Mouse (Mus musculus) liver, embryonic 12.5 days (tissue): ENCODE data around the gene Gm13283. TPM values are rescaled to one million over a fixed set of nuclear protein-coding genes. Genes with fewer than 3 reads are reported as not detected.
"Not testable (repeated sequence)": the region's sequence is repeated elsewhere in the genome, so short reads cannot be mapped to it uniquely, and the experiment has no call there.

ENCODE experiments used
- ATAC-seq: fragments of 200-750 bp; cut with Nextera tagmentation; 2 replicates; pipeline ENCODE4 v1.8.0; 2017; ENCODE audit warnings: moderate number of reproducible peaks, mild to moderate bottlenecking, moderate library complexity
- H3K27ac ChIP-seq: fragments of 300-500 bp; sonication (generic); 2 replicates; pipeline ENCODE4 v1.5.1; 2016; ENCODE audit warnings: mild to moderate bottlenecking
- H3K27me3 ChIP-seq: fragments of 300-500 bp; sonication (generic); replicated peaks from 2 replicates; pipeline ENCODE4 v1.6.1; 2016; ENCODE audit warnings: mild to moderate bottlenecking, moderate library complexity
- H3K36me3 ChIP-seq: fragments of 300-500 bp; sonication (generic); 2 replicates; pipeline ENCODE4 v1.6.1; 2016; ENCODE audit warnings: mild to moderate bottlenecking, moderate library complexity
- H3K4me1 ChIP-seq: fragments of 300-500 bp; sonication (generic); 2 replicates; pipeline ENCODE4 v1.6.1; 2016
- H3K4me2 ChIP-seq: fragments of 300-500 bp; sonication (generic); 2 replicates; pipeline ENCODE4 v1.6.1; 2016; ENCODE audit warnings: mild to moderate bottlenecking, moderate library complexity
- H3K4me3 ChIP-seq: fragments of 300-500 bp; sonication (generic); 2 replicates; pipeline ENCODE4 v1.5.1; 2016; ENCODE audit warnings: mild to moderate bottlenecking, moderate library complexity
- H3K9ac ChIP-seq: fragments of 300-500 bp; sonication (generic); 2 replicates; pipeline ENCODE4 v1.6.1; 2016; ENCODE audit warnings: mild to moderate bottlenecking, moderate library complexity
- H3K9me3 ChIP-seq: fragments of 300-500 bp; sonication (generic); replicated peaks from 2 replicates; pipeline ENCODE4 v1.6.1; 2016; ENCODE audit warnings: mild to moderate bottlenecking, moderate library complexity
- WGBS: fragments of 180-500 bp; shearing (Covaris S2); methylation state at CpG from one replicate; pipeline ENCODE4 v1.1.7; 2016; ENCODE audit not compliant: insufficient replicate concordance; 5-methylcytosine and 5-hydroxymethylcytosine counted together
- polyA plus RNA-seq: library from polyadenylated mRNA; unstranded; fragments of >200 nt; fragmentation: Nextera tagmentation; extraction: Ambion mirVana; gene quantifications from 2 replicates; pipeline ENCODE4 v1.2.1, GENCODE M21; 2016

Gene Gm13283
- polyA plus RNA-seq, result not detected in 2 replicates

DNA sequence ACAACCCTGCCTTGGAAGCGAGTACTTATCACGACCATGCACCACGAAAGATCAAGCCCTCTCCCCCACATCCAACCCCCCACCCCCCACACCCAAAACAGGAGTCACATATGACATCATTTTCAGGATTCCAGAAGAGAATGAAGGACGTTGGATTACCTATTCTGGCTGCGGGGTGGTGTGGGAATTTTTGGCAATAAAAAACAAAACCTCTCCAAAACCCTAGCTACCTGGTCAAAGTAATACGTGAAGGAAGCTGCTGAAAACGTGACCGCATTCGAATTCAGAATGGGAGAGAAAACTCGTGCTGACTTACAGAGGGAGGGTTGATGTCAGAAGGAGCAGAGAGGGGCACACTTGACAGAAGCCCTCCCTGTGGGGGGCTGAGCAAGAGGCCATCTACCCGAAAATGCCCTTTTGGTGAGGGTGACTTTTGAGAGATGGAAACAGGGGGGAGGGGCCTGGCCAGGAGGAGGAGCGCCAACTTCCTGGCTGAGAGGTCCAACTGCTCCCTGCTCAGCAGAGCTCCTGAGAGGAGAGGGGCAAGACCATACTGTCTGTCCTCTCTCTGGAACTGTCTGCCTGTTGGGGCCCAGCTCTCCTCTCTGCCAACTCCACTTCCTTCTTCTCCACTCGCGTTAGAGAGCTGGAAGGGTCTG, at the start of gene Gm13283:
Gene Gm13283, plus strand, starts transcription at position 510 of the 659 bp plus-strand sequence.
- 0 out of 2 replicates have a peak within 1 kb of the TSS, but pooled peaks have one; percentile 58 for H3K27ac ChIP-seq
- not testable (repeated sequence) for H3K9ac ChIP-seq, ATAC-seq, H3K36me3 ChIP-seq, H3K27me3 ChIP-seq, H3K9me3 ChIP-seq
- H3K4me3 ChIP-seq, result peak within 1 kb of the TSS; percentile 44
- H3K4me1 ChIP-seq, result peaks cover 13% of the 10 kb centered on the region
- WGBS, result 15% methylated on average over 9 of the region's 14 CpGs
- peak within 1 kb of the TSS; percentile 64 for H3K4me2 ChIP-seq

GRCm38 (mm10) chr4:88714281-88714680, 45.6 kb upstream of the Gm13283 start:
- Histone ChIP-seq H3K4me3 (no peak overlapping the region), H3K4me2 (no peak overlapping the region), H3K9me3 (no peaks in the 10 kb centered on the region), H3K27me3 (no peaks in the 10 kb centered on the region), H3K36me3 (peaks cover 46% of the 10 kb centered on the region), H3K4me1 (peaks cover 13% of the 10 kb centered on the region), H3K9ac (no peak overlapping the region), H3K27ac (no peak overlapping the region)
- no peak for ATAC-seq
- 61% methylated on average over 1 of the region's 1 CpGs for WGBS

DNA sequence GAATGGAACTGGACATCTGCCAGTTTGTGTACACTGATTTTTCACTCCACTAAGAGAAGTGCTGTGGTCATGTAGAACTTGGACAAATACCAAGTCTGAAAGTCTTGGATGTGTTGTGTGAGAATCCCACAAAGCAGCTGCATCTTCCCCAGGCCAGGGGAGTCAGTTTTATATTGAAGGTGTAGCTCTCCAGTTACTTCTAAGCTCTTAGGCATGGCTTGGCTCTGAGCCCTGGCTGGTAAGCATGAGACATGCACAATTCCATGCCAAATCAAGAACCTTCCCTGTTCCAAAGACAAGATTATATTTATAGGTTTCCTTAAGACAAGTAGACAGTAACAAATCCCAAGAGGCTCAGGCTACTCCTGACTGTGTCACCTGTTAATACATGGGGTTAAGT, 44.9 kb upstream of the Gm13283 start:
- H3K9me3 ChIP-seq, result no peaks in the 10 kb centered on the region
- no peak overlapping the region for H3K27ac ChIP-seq
- H3K36me3 ChIP-seq, result peaks cover 48% of the 10 kb centered on the region
- ATAC-seq, result no peak
- no peak overlapping the region for H3K9ac ChIP-seq
- no peaks in the 10 kb centered on the region for H3K27me3 ChIP-seq
- H3K4me3 ChIP-seq, result no peak overlapping the region
- H3K4me1 ChIP-seq, result peaks cover 18% of the 10 kb centered on the region
- H3K4me2 ChIP-seq, result no peak overlapping the region

DNA sequence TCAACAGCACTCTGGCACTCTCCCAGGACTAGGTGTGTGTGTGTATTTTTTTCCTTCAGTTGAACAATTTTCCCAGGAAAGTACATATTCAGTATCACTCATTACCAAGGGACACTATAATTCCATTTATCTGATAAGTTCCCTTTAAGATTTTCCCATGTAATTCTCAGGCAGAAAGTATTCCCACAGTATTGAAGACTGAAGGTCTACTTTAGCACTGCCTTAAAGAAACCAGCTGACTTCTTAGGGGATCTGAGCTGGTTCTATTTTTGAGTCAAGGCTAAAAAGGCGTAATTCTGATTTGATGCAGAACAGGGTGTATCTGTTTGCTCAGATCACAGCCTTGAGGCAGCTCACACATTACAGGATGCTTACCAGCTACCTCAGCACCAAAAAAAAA, 41.2 kb upstream of the Gm13283 start:
- Histone ChIP-seq H3K9me3 (no peaks in the 10 kb centered on the region), H3K27me3 (no peaks in the 10 kb centered on the region), H3K4me2 (peak overlapping the region; percentile 48), H3K27ac (no peak overlapping the region), H3K4me3 (peak overlapping the region; percentile 19), H3K9ac (no peak overlapping the region), H3K4me1 (peaks cover 34% of the 10 kb centered on the region), H3K36me3 (peaks cover 51% of the 10 kb centered on the region)
- ATAC-seq, result no peak
- 70% methylated on average over 1 of the region's 1 CpGs for WGBS

GRCm38 (mm10) chr4:88721791-88722721, 37.9 kb upstream of the Gm13283 start, which contains the start of the genes Gm26566 and Klhl9:
Gene Gm26566 (plus strand): TSS chr4:88721805.
Gene Klhl9 (minus strand): TSS chr4:88722465.
- peak; percentile 97 for ATAC-seq
- Histone ChIP-seq H3K27ac (peak within 1 kb of the TSS; percentile 95), H3K4me1 (peaks cover 38% of the 10 kb centered on the region), H3K4me3 (peak within 1 kb of the TSS; percentile 92), H3K36me3 (peaks cover 25% of the 10 kb centered on the region), H3K9ac (peak within 1 kb of the TSS; percentile 91), H3K9me3 (no peaks in the 10 kb centered on the region), H3K4me2 (peak within 1 kb of the TSS; percentile 86), H3K27me3 (no peaks in the 10 kb centered on the region)
- WGBS, result 1% methylated on average over 82 of the region's 82 CpGs

DNA sequence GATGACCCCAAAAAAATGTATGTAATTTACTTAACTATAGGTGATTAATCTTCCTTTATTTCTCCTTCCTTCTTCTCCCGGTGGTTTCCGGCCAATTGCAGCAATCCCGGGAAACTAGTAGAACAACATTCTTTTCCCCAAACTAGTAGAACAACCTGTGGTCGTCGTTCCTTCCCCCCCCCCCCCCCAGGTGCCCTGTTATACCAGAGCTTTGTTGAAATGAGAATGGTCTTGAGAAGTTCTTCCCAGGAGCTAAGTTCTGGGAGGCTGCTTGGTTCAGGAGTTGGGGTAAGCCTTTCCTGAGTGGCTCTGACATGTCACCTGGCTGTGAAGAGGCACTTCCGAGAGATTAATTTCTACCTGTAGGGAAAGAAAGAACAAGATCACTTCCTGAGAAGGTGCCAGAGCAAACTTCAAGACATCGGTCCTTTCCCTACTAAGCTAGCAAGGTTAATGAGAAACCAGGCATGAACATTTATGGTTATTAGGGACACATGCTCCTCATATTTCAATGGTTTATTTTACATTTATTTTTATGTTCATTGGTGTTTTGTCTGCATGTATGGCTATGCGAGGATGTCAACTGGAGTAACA, 36.3 kb upstream of the Gm13283 start:
- H3K9me3 ChIP-seq, result no peaks in the 10 kb centered on the region
- H3K4me3 ChIP-seq, result no peak overlapping the region
- no peak overlapping the region for H3K4me2 ChIP-seq
- no peak overlapping the region for H3K27ac ChIP-seq
- peaks cover 32% of the 10 kb centered on the region for H3K4me1 ChIP-seq
- no peaks in the 10 kb centered on the region for H3K27me3 ChIP-seq
- H3K9ac ChIP-seq, result no peak overlapping the region
- peaks cover 16% of the 10 kb centered on the region for H3K36me3 ChIP-seq
- 65% methylated on average over 8 of the region's 8 CpGs for WGBS
- no peak for ATAC-seq

- no peak overlapping the region for H3K9ac ChIP-seq
- no peak for ATAC-seq
- no peaks in the 10 kb centered on the region for H3K27me3 ChIP-seq
- 31% methylated on average over 6 of the region's 6 CpGs for WGBS
- H3K4me1 ChIP-seq, result 0 out of 2 replicates have a peak, but pooled peaks cover 7% of the 10 kb centered on the region
- 0 out of 2 replicates have a peak overlapping the region, but pooled peaks have one; percentile 16 for H3K27ac ChIP-seq
- no peak overlapping the region for H3K4me3 ChIP-seq
- no peaks in the 10 kb centered on the region for H3K9me3 ChIP-seq
- no peaks in the 10 kb centered on the region for H3K36me3 ChIP-seq
- H3K4me2 ChIP-seq, result peak overlapping the region; percentile 22; the same call in 1 of the 2 replicates
Measured at GRCm38 (mm10) chr4:88726727-88727126, 33.2 kb upstream of the Gm13283 start.

GRCm38 (mm10) chr4:88727324-88727723, 32.6 kb upstream of the Gm13283 start:
- H3K27me3 ChIP-seq, result no peaks in the 10 kb centered on the region
- WGBS, result 0% methylated on average over 1 of the region's 1 CpGs
- H3K9ac ChIP-seq, result no peak overlapping the region
- H3K36me3 ChIP-seq, result no peaks in the 10 kb centered on the region
- ATAC-seq, result no peak
- H3K4me3 ChIP-seq, result no peak overlapping the region
- peak overlapping the region; percentile 22; the same call in 1 of the 2 replicates for H3K4me2 ChIP-seq
- H3K4me1 ChIP-seq, result 0 out of 2 replicates have a peak, but pooled peaks cover 7% of the 10 kb centered on the region
- H3K27ac ChIP-seq, result no peak overlapping the region
- H3K9me3 ChIP-seq, result no peaks in the 10 kb centered on the region

- Histone ChIP-seq H3K4me1 (no peaks in the 10 kb centered on the region), H3K27me3 (peaks cover 5% of the 10 kb centered on the region), H3K4me3 (no peak overlapping the region), H3K4me2 (no peak overlapping the region), H3K27ac (no peak overlapping the region), H3K9ac (no peak overlapping the region), H3K36me3 (no peaks in the 10 kb centered on the region), H3K9me3 (no peaks in the 10 kb centered on the region)
- WGBS, result 3% methylated on average over 2 of the region's 2 CpGs
- no peak for ATAC-seq
Measured at GRCm38 (mm10) chr4:88738480-88738879, 21.4 kb upstream of the Gm13283 start.

DNA sequence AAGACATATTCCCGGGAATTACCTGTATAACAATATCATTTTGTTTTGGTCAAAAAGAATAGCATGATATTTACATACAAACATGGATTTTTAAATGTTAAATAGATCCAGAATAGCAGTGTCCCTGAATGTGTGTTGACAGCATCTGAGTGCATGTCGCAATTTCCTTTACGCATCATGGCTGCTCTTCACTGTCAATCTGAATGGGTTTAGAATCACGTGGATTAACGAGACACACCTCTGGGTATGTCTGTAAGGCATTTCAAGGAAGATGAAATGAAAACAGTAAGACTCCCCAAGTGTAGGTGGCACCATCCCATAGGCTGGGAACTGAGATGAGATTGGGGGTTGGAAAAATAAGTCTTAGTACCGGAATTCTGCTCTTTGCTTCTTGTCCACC, 20.9 kb upstream of the Gm13283 start:
- Histone ChIP-seq H3K9me3 (no peaks in the 10 kb centered on the region), H3K4me2 (no peak overlapping the region), H3K4me3 (no peak overlapping the region), H3K4me1 (no peaks in the 10 kb centered on the region), H3K27ac (no peak overlapping the region), H3K36me3 (no peaks in the 10 kb centered on the region), H3K9ac (no peak overlapping the region), H3K27me3 (peaks cover 5% of the 10 kb centered on the region)
- 60% methylated on average over 6 of the region's 6 CpGs for WGBS
- ATAC-seq, result no peak

GRCm38 (mm10) chr4:88741426-88741825, 18.5 kb upstream of the Gm13283 start:
- no peaks in the 10 kb centered on the region for H3K27me3 ChIP-seq

More at GRCm38 (mm10) chr4:88741426-88741825, 18.5 kb upstream of the Gm13283 start:
- 31% methylated on average over 4 of the region's 4 CpGs for WGBS
- H3K9me3 ChIP-seq, result no peaks in the 10 kb centered on the region
- H3K4me1 ChIP-seq, result no peaks in the 10 kb centered on the region
- no peak overlapping the region for H3K27ac ChIP-seq
- no peak overlapping the region for H3K9ac ChIP-seq
- no peak overlapping the region for H3K4me2 ChIP-seq
- H3K36me3 ChIP-seq, result no peaks in the 10 kb centered on the region
- H3K4me3 ChIP-seq, result no peak overlapping the region
- ATAC-seq, result no peak
